Mouse (Mus musculus) midbrain, embryonic 13.5 days (tissue): ENCODE data around the gene Zbtb18. TPM values are rescaled to one million over a fixed set of nuclear protein-coding genes. Genes with fewer than 3 reads are reported as not detected.

Source experiments
- ATAC-seq: fragments of 200-750 bp; cut with Nextera tagmentation; 2 replicates; pipeline ENCODE4 v1.8.0; 2017; ENCODE audit warnings: mild to moderate bottlenecking, moderate TSS enrichment, moderate library complexity
- H3K27ac ChIP-seq: fragments of 300-500 bp; sonication (generic); 2 replicates; pipeline ENCODE4 v1.5.1; 2015; ENCODE audit warnings: inconsistent platforms, mild to moderate bottlenecking, moderate library complexity
- H3K27me3 ChIP-seq: fragments of 300-500 bp; sonication (generic); 2 replicates; pipeline ENCODE4 v1.6.1; 2015; ENCODE audit warnings: mild to moderate bottlenecking, inconsistent platforms
- H3K36me3 ChIP-seq: fragments of 300-500 bp; sonication (generic); 2 replicates; pipeline ENCODE4 v1.6.1; 2015; ENCODE audit warnings: mild to moderate bottlenecking, inconsistent platforms
- H3K4me1 ChIP-seq: fragments of 300-500 bp; sonication (generic); replicated peaks from 2 replicates; pipeline ENCODE4 v1.6.1; 2015; ENCODE audit warnings: inconsistent platforms
- H3K4me2 ChIP-seq: fragments of 300-500 bp; sonication (generic); replicated peaks from 2 replicates; pipeline ENCODE4 v1.6.1; 2015; ENCODE audit warnings: moderate library complexity, mild to moderate bottlenecking, inconsistent platforms
- H3K4me3 ChIP-seq: fragments of 300-500 bp; sonication (generic); replicated peaks from 2 replicates; pipeline ENCODE4 v1.5.1; 2015; ENCODE audit warnings: mild to moderate bottlenecking, inconsistent platforms
- H3K9ac ChIP-seq: fragments of 300-500 bp; sonication (generic); replicated peaks from 2 replicates; pipeline ENCODE4 v1.6.1; 2015; ENCODE audit warnings: mild to moderate bottlenecking, inconsistent platforms
- H3K9me3 ChIP-seq: fragments of 300-500 bp; sonication (generic); 2 replicates; pipeline ENCODE4 v1.6.1; 2016; ENCODE audit warnings: mild to moderate bottlenecking, inconsistent platforms
- WGBS: fragments of 180-500 bp; shearing (Covaris S2); methylation state at CpG from one replicate; pipeline ENCODE4 v1.1.7; 2015; 5-methylcytosine and 5-hydroxymethylcytosine counted together
- polyA plus RNA-seq: library from polyadenylated mRNA; unstranded; fragments of >200 nt; fragmentation: Nextera tagmentation; extraction: Ambion mirVana; gene quantifications from 2 replicates; pipeline ENCODE4 v1.2.1, GENCODE M21; 2015

The Zbtb18 gene
- polyA plus RNA-seq, 1 experiment from 2014 or later = 20.6 TPM

GRCm38 (mm10) chr1:177491280-177491679 lies 49.1 kb downstream of the Zbtb18 start:
- 80% methylated on average over 8 of the region's 8 CpGs for WGBS
- no peaks in the 10 kb centered on the region for H3K27me3 ChIP-seq
- no peaks in the 10 kb centered on the region for H3K9me3 ChIP-seq
- no peak overlapping the region for H3K9ac ChIP-seq
- H3K4me1 ChIP-seq = peaks cover 4% of the 10 kb centered on the region; the same call in 1 of the 2 replicates
- H3K4me2 ChIP-seq = no peak overlapping the region
- H3K4me3 ChIP-seq = no peak overlapping the region
- no peaks in the 10 kb centered on the region for H3K36me3 ChIP-seq
- no peak for ATAC-seq
- no peak overlapping the region for H3K27ac ChIP-seq

- Histone ChIP-seq H3K9me3 (no peaks in the 10 kb centered on the region), H3K4me2 (no peak overlapping the region), H3K4me1 (peaks cover 4% of the 10 kb centered on the region; the same call in 1 of the 2 replicates), H3K9ac (no peak overlapping the region), H3K27me3 (no peaks in the 10 kb centered on the region), H3K4me3 (no peak overlapping the region), H3K36me3 (no peaks in the 10 kb centered on the region), H3K27ac (no peak overlapping the region)
- 83% methylated on average over 8 of the region's 8 CpGs for WGBS
- no peak for ATAC-seq
Measured at GRCm38 (mm10) chr1:177494306-177494705, 52.2 kb downstream of the Zbtb18 start.

GRCm38 (mm10) chr1:177494913-177495542 lies 52.9 kb downstream of the Zbtb18 start:
- Histone ChIP-seq H3K27me3 (no peaks in the 10 kb centered on the region), H3K9me3 (no peaks in the 10 kb centered on the region), H3K4me2 (no peak overlapping the region), H3K4me1 (peaks cover 4% of the 10 kb centered on the region; the same call in 1 of the 2 replicates), H3K36me3 (no peaks in the 10 kb centered on the region), H3K4me3 (no peak overlapping the region), H3K27ac (no peak overlapping the region), H3K9ac (no peak overlapping the region)
- WGBS = 60% methylated on average over 9 of the region's 9 CpGs
- ATAC-seq = no peak

Other genes with a start within 250 kb of the Zbtb18 start
- 25.7 and 26.3 TPM in 2 replicates for gene Akt3, start 184.1 kb upstream of the Zbtb18 start, polyA plus RNA-seq